Mouse (Mus musculus) G1E (cell line): ENCODE results near the gene Cacna1s.

Source experiments
- CTCF ChIP-seq: IDR thresholded peaks from 2 replicates; pipeline ENCODE4 v1.5.1; 2012; ENCODE audit warnings: low read depth, low read length, inconsistent platforms, mixed read lengths
- GATA1 ChIP-seq: IDR thresholded peaks from 2 replicates; pipeline ENCODE4 v1.6.1; 2012; ENCODE audit warnings: borderline replicate concordance, low read length, inconsistent platforms, mixed read lengths
- POLR2AphosphoS5 ChIP-seq: IDR thresholded peaks from 2 replicates; pipeline ENCODE4 v1.6.1; 2012; ENCODE audit warnings: low read depth, low read length, inconsistent platforms; ENCODE audit not compliant: insufficient replicate concordance
- TAL1 ChIP-seq: conservative IDR thresholded peaks from 2 replicates; pipeline ENCODE4 v1.6.1; 2012; ENCODE audit warnings: low read depth, low read length, inconsistent platforms, mixed read lengths

DNA sequence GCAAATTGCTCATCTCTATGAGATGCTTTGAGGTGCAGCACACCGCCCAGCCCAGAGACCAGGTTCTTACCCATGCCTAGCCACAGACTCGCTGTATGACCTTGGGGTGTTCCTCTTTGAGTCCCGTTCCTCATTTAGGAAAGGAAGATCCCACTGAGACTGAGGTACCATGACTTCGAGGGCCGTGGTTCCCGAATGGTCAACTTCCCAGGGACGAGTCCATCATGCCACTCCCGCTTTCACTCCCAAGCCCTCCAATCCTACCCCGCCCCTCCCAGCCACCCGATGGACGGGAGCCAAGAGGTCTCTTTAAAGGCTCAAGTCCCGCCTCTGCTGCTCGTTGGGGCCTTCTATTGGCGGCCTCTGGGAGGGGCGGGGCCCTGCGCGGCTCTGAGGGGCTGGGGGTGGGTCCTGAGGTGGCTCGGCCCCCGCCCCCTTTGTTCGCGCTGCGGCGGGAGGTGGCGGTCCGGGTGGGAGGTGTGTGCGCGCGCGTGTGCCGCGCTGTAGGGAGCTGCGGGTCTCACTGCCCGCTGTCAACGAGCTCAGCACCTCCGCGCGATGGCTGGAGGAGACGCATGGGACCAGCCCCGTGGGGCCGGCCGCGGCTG is 78.5 kb downstream of the Cacna1s start, which contains the start of gene Kif21b:
- TF ChIP-seq CTCF (no peak), GATA1 (no peak), TAL1 (no peak), POLR2AphosphoS5 (no peak)
